ENCODE assay signal across 15 mouse cellular contexts in the genomic region with DNA sequence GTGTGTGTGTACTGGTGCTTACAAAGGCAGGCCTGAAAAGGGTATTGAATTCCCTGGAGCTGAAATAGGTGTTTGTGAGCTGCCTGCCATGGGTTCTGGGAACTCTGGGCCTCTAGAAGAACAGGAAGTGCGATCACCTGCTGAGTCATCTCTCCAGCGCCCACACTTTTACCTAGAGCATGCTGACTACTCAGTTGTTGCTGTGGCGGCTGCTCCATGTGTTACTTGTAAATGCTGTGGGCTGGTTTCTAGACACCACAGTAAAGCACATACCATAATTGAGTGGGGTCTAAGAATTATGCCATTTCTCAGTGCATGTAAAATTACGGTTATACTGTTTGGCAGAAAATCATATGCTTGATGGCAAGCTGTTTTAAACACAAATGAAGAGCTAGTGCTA. TPM values are rescaled to one million over a fixed set of nuclear protein-coding genes. Genes with fewer than 3 reads are reported as not detected.
A peak's percentile ranks its signal among the peaks of the same experiment; 100 is the strongest.
DNase-seq lines count a peak whose midpoint lies in the region; ATAC-seq lines count a peak whose summit lies in the region.
"Had no signal": no experiment of that assay in that cellular context is flagged by ENCODE, and none has a peak within 500 bp of the region (broad histone marks: within the 10 kb centered on the region; RNA-seq: fewer than 3 reads in every experiment).

No protein-coding gene starts in this region.

- intact Hi-C loops in gastrocnemius, postnatal 14 days (cut with DNase I; ENCODE audit: low total_unique reads), result no loop called here

- peak; percentile 83 for DNase-seq in right cerebral cortex, adult 18-20 months
- no peak for DNase-seq in right cerebral cortex, postnatal 14 days
- peak; percentile 32 for DNase-seq in CD4-positive, CD25-positive, alpha-beta regulatory T cell, adult 2 months (ENCODE audit: low read depth, low spot score)
- peak; percentile 62 to 63 for DNase-seq in right cerebral cortex, postnatal 36 days (ENCODE audit: low spot score in 2 of 2)
- no peak for DNase-seq in gastrocnemius, postnatal 14 days
- no peak for DNase-seq in kidney, adult 8-10 months
- DNase-seq: adrenal gland, postnatal 25 days; cerebellum, adult 11 months; gastrocnemius, postnatal 36 days; kidney, adult 11 months; kidney, postnatal 4 days; layer of hippocampus, postnatal 36 days; lung, embryonic 14.5 days had no signal

- ATAC-seq in common myeloid progenitor, adult 5-6 weeks (replicated peaks; ENCODE audit: low read depth, poor library complexity, severe bottlenecking), result peak; percentile 73
- ATAC-seq: forebrain, embryonic 15.5 days had no signal

RNA-seq across cellular contexts. Expression of a gene that starts 14.3 kb away (rescaled TPM):
- total RNA-seq in common myeloid progenitor, adult 5-6 weeks (2017), result 4.0 and 7.7 TPM in 2 replicates
- total RNA-seq in gastrocnemius, postnatal 14 days (2021), result under 1 TPM; 0.22 to 0.33 TPM

Comparison
In these comparisons a context has a peak if more than half of its experiments do, and no peak if none do; other contexts are left out.
1. DNase-seq: peak in right cerebral cortex, adult 18-20 months (single experiment), CD4-positive, CD25-positive, alpha-beta regulatory T cell, adult 2 months (single experiment) and right cerebral cortex, postnatal 36 days (2 of 2); none in right cerebral cortex, postnatal 14 days (single experiment), gastrocnemius, postnatal 14 days (single experiment) and kidney, adult 8-10 months (0 of 2).